Mouse (Mus musculus) MEL (cell line): ENCODE data around the gene Slc4a1. TPM values are rescaled to one million over a fixed set of nuclear protein-coding genes. Genes with fewer than 3 reads are reported as not detected.

ENCODE experiments used
- DNase-seq: peaks from one replicate; pipeline ENCODE4 v3.0.0; 2011; ENCODE audit warnings: low read depth, low spot score
- H3K27ac ChIP-seq: 2 replicates; pipeline ENCODE4 v1.5.1; 2012; ENCODE audit warnings: low read depth, mild to moderate bottlenecking, control low read depth, low read length, moderate library complexity; ENCODE audit not compliant: control insufficient read depth
- H3K27me3 ChIP-seq, 2 experiments: fragments of 150-350 bp in 1 of 2; sonication (generic) in 1 of 2; 2 replicates each; pipeline ENCODE4 v1.6.1; 2012; ENCODE audit warnings: low read length in 2 of 2, mild to moderate bottlenecking in 2 of 2, improper control_type of control experiment in 1 of 2, moderate library complexity in 1 of 2; ENCODE audit not compliant: insufficient read depth in 2 of 2, control insufficient read depth in 1 of 2
- H3K36me3 ChIP-seq, 2 experiments: 2 replicates each; pipeline ENCODE4 v1.6.1; 2012 to 2014; ENCODE audit warnings: low read length in 2 of 2, improper control_type of control experiment in 1 of 2, inconsistent platforms in 1 of 2, mild to moderate bottlenecking in 1 of 2; ENCODE audit not compliant: insufficient read depth in 2 of 2, control insufficient read depth in 1 of 2
- H3K4me1 ChIP-seq, 2 experiments: fragments of 150-350 bp in 1 of 2; sonication (generic) in 1 of 2; 2 replicates each; pipeline ENCODE4 v1.6.1; 2012; ENCODE audit warnings: low read length in 2 of 2, improper control_type of control experiment in 1 of 2, mild to moderate bottlenecking in 1 of 2; ENCODE audit not compliant: insufficient read depth in 2 of 2, control insufficient read depth in 1 of 2
- H3K4me3 ChIP-seq, 2 experiments: fragments of 150-350 bp in 1 of 2; sonication (generic) in 1 of 2; 2 replicates each; pipeline ENCODE4 v1.5.1; 2012; ENCODE audit warnings: low read depth in 2 of 2, low read length in 2 of 2, mild to moderate bottlenecking in 2 of 2, moderate library complexity in 2 of 2, control low read depth in 1 of 2, improper control_type of control experiment in 1 of 2; ENCODE audit not compliant: control insufficient read depth in 1 of 2, insufficient read depth in 1 of 2
- H3K79me2 ChIP-seq: 2 replicates; pipeline ENCODE4 v1.6.1; 2012; ENCODE audit warnings: mild to moderate bottlenecking, low read length, moderate library complexity; ENCODE audit not compliant: control insufficient read depth, poor library complexity, insufficient read depth
- H3K9ac ChIP-seq: 2 replicates; pipeline ENCODE4 v1.6.1; 2012; ENCODE audit warnings: low read depth, mild to moderate bottlenecking, control low read depth, low read length, moderate library complexity; ENCODE audit not compliant: control insufficient read depth, poor library complexity, severe bottlenecking
- H3K9me3 ChIP-seq: fragments of 150-350 bp; sonication (generic); replicated peaks from 2 replicates; pipeline ENCODE4 v1.6.1; 2012; ENCODE audit warnings: mild to moderate bottlenecking, low read length, improper control_type of control experiment, moderate library complexity; ENCODE audit not compliant: insufficient read depth
- BHLHE40 ChIP-seq: IDR thresholded peaks from 2 replicates; pipeline ENCODE4 v1.6.1; 2012; ENCODE audit warnings: low read depth, mild to moderate bottlenecking, inconsistent platforms, low read length, improper control_type of control experiment, borderline replicate concordance
- CHD1 ChIP-seq: IDR thresholded peaks from 2 replicates; pipeline ENCODE4 v1.6.1; 2012; ENCODE audit warnings: low read depth, mild to moderate bottlenecking, inconsistent platforms, low read length, improper control_type of control experiment
- CTCF ChIP-seq, 3 experiments: IDR thresholded peaks in 2 of 3; conservative IDR thresholded peaks in 1 of 3; 2 replicates each; pipeline ENCODE4 v1.5.1; 2011 to 2012; ENCODE audit warnings: low read length in 3 of 3, low read depth in 2 of 3, mild to moderate bottlenecking in 2 of 3, improper control_type of control experiment in 1 of 3, inconsistent platforms in 1 of 3, mixed read lengths in 1 of 3, moderate library complexity in 1 of 3; ENCODE audit not compliant: control insufficient read depth in 1 of 3, insufficient read depth in 1 of 3, poor library complexity in 1 of 3, severe bottlenecking in 1 of 3
- E2F4 ChIP-seq: IDR thresholded peaks from 2 replicates; pipeline ENCODE4 v1.6.1; 2011; ENCODE audit warnings: low read depth, low read length, improper control_type of control experiment, borderline replicate concordance
- ELF1 ChIP-seq: IDR thresholded peaks from 2 replicates; pipeline ENCODE4 v1.6.1; 2014; ENCODE audit warnings: low read depth, mild to moderate bottlenecking, inconsistent platforms, low read length, improper control_type of control experiment, moderate library complexity
- EP300 ChIP-seq, 2 experiments: IDR thresholded peaks; 2 replicates each; pipeline ENCODE4 v1.6.1; 2011; ENCODE audit warnings: improper control_type of control experiment in 2 of 2, low read length in 2 of 2, low read depth in 1 of 2, mild to moderate bottlenecking in 1 of 2
- ETS1 ChIP-seq: IDR thresholded peaks from 2 replicates; pipeline ENCODE4 v1.6.1; 2012; ENCODE audit warnings: low read depth, mild to moderate bottlenecking, inconsistent platforms, low read length, improper control_type of control experiment, moderate library complexity
- GATA1 ChIP-seq: IDR thresholded peaks from 2 replicates; pipeline ENCODE4 v1.6.1; 2011; ENCODE audit warnings: low read depth, low read length, improper control_type of control experiment
- KAT2A ChIP-seq: conservative IDR thresholded peaks from 2 replicates; pipeline ENCODE4 v1.6.1; 2012; ENCODE audit warnings: low read depth, low read length, improper control_type of control experiment, inconsistent platforms
- MEF2A ChIP-seq: IDR thresholded peaks from 2 replicates; pipeline ENCODE4 v1.6.1; 2014; ENCODE audit warnings: low read depth, mild to moderate bottlenecking, inconsistent platforms, low read length, improper control_type of control experiment; ENCODE audit not compliant: poor library complexity, insufficient replicate concordance, severe bottlenecking; ENCODE audit errors: extremely low read depth
- MXI1 ChIP-seq: IDR thresholded peaks from 2 replicates; pipeline ENCODE4 v1.6.1; 2011; ENCODE audit warnings: mild to moderate bottlenecking, low read depth, low read length, improper control_type of control experiment
- MYC ChIP-seq: IDR thresholded peaks from 2 replicates; pipeline ENCODE4 v1.6.1; 2011; ENCODE audit warnings: low read depth, mild to moderate bottlenecking, low read length, improper control_type of control experiment, moderate library complexity
- NELFE ChIP-seq: IDR thresholded peaks from 2 replicates; pipeline ENCODE4 v1.6.1; 2011; ENCODE audit warnings: low read depth, low read length, improper control_type of control experiment
- NRF1 ChIP-seq: IDR thresholded peaks from 2 replicates; pipeline ENCODE4 v1.6.1; 2014; ENCODE audit warnings: low read depth, mild to moderate bottlenecking, inconsistent platforms, low read length, improper control_type of control experiment, moderate library complexity; ENCODE audit not compliant: poor library complexity, insufficient read depth, severe bottlenecking
- POLR2A ChIP-seq, 2 experiments: IDR thresholded peaks; 2 replicates each; pipeline ENCODE4 v1.6.1; 2011 to 2012; ENCODE audit warnings: low read length in 2 of 2, mild to moderate bottlenecking in 2 of 2, control low read depth in 1 of 2, improper control_type of control experiment in 1 of 2, low read depth in 1 of 2, moderate library complexity in 1 of 2; ENCODE audit not compliant: control insufficient read depth in 1 of 2, insufficient read depth in 1 of 2, poor library complexity in 1 of 2
- POLR2AphosphoS2 ChIP-seq: IDR thresholded peaks from 2 replicates; pipeline ENCODE4 v1.6.1; 2011; ENCODE audit warnings: low read length, improper control_type of control experiment
- POLR2AphosphoS5 ChIP-seq: IDR thresholded peaks from 2 replicates; pipeline ENCODE4 v1.6.1; 2012; ENCODE audit warnings: low read depth, borderline replicate concordance, mild to moderate bottlenecking, inconsistent platforms, low read length, moderate library complexity, mixed read lengths
- RAD21 ChIP-seq: IDR thresholded peaks from 2 replicates; pipeline ENCODE4 v1.6.1; 2011; ENCODE audit warnings: mild to moderate bottlenecking, low read depth, low read length, improper control_type of control experiment
- SIN3A ChIP-seq: IDR thresholded peaks from 2 replicates; pipeline ENCODE4 v1.6.1; 2012; ENCODE audit warnings: low read length, improper control_type of control experiment, inconsistent platforms
- SMC3 ChIP-seq: IDR thresholded peaks from 2 replicates; pipeline ENCODE4 v1.6.1; 2011; ENCODE audit warnings: low read depth, low read length, improper control_type of control experiment
- TAL1 ChIP-seq: IDR thresholded peaks from 2 replicates; pipeline ENCODE4 v1.6.1; 2012; ENCODE audit warnings: mild to moderate bottlenecking, inconsistent platforms, low read length, moderate library complexity, mixed read lengths
- TBP ChIP-seq: IDR thresholded peaks from 2 replicates; pipeline ENCODE4 v1.8.0; 2011; ENCODE audit warnings: low read depth, low read length, improper control_type of control experiment
- TCF12 ChIP-seq: IDR thresholded peaks from 2 replicates; pipeline ENCODE4 v1.6.1; 2014; ENCODE audit warnings: low read depth, mild to moderate bottlenecking, inconsistent platforms, low read length, improper control_type of control experiment, moderate library complexity
- USF1 ChIP-seq: IDR thresholded peaks from 2 replicates; pipeline ENCODE4 v1.6.1; 2014; ENCODE audit warnings: low read depth, mild to moderate bottlenecking, inconsistent platforms, low read length, improper control_type of control experiment, moderate library complexity
- ZC3H11A ChIP-seq: IDR thresholded peaks from 2 replicates; pipeline ENCODE4 v1.6.1; 2012; ENCODE audit warnings: low read depth, mild to moderate bottlenecking, inconsistent platforms, low read length, improper control_type of control experiment
- ZMIZ1 ChIP-seq: IDR thresholded peaks from 2 replicates; pipeline ENCODE4 v1.6.1; 2012; ENCODE audit warnings: low read depth, mild to moderate bottlenecking, inconsistent platforms, low read length, improper control_type of control experiment, moderate library complexity
- ZNF384 ChIP-seq: IDR thresholded peaks from 2 replicates; pipeline ENCODE4 v1.6.1; 2012; ENCODE audit warnings: low read depth, mild to moderate bottlenecking, inconsistent platforms, low read length, improper control_type of control experiment
- polyA plus RNA-seq, 2 experiments: library from polyadenylated mRNA; stranded (reverse) in 1 of 2; unstranded in 1 of 2; fragments of >175 nt in 1 of 2; fragments of >200 nt in 1 of 2; gene quantifications; 2 replicates each; pipeline versions ENCODE4 v1.2.1 to v1.2.4; 2012; ENCODE audit warnings: low replicate concordance in 2 of 2, low read depth in 1 of 2; ENCODE audit not compliant: insufficient read length in 2 of 2, insufficient read depth in 1 of 2, missing spikeins in 1 of 2
- total RNA-seq: library from RNA; depleted of rRNA; stranded (reverse); fragments of 300-350 nt; gene quantifications from 2 replicates; pipeline ENCODE4 v1.2.3, GENCODE M21; 2012

Slc4a1 gene
- total and polyA plus RNA-seq, 3 experiments, result 0.23 to 0.35 TPM; not detected in 1

- peaks cover 4 to 18% of the 10 kb centered on the region in 2 experiments for H3K4me1 ChIP-seq
- H3K9me3 ChIP-seq, result no peaks in the 10 kb centered on the region
- peaks cover 4 to 18% of the 10 kb centered on the region in 2 experiments for H3K36me3 ChIP-seq
- DNase-seq, result no peak
- no peak for TF ChIP-seq ZNF384
- TF ChIP-seq SIN3A, result no peak
- TF ChIP-seq USF1, result no peak
- peak in 1 of 2 experiments; percentile 37; a peak in 2 of 4 replicates for TF ChIP-seq POLR2A (IDR thresholded peaks at IDR 0.05; ENCODE audit: control insufficient read depth in 1 of 2, insufficient read depth in 1 of 2, low read depth in 1 of 2, low read length in 2 of 2, poor library complexity in 1 of 2)
- TF ChIP-seq RAD21, result no peak
- H3K27me3 ChIP-seq, result no peaks in the 10 kb centered on the region
- H3K79me2 ChIP-seq, result peaks cover 21% of the 10 kb centered on the region
- no peak overlapping the region for H3K4me3 ChIP-seq
- H3K27ac ChIP-seq, result no peak overlapping the region
- no peak overlapping the region for H3K9ac ChIP-seq
These were observed 55.0 kb downstream of the Slc4a1 start for GRCm38 (mm10) chr11:102310768-102311695.

- Histone ChIP-seq H3K36me3 (peaks cover 4 to 8% of the 10 kb centered on the region in 2 experiments), H3K4me1 (peaks cover 0 to 10% of the 10 kb centered on the region in 2 experiments; a peak in 2 of 4 replicates)
- DNase-seq, result no peak
- no peak for TF ChIP-seq GATA1
- TF ChIP-seq ETS1, result no peak
- no peak for TF ChIP-seq SIN3A
- TF ChIP-seq CHD1, result no peak
- no peak for TF ChIP-seq BHLHE40
- TF ChIP-seq TAL1, result no peak
- no peak for TF ChIP-seq TBP
- no peak for TF ChIP-seq KAT2A
- no peak for TF ChIP-seq ZC3H11A
- peak; percentile 31; the same call in 1 of the 2 replicates for TF ChIP-seq MXI1
- TF ChIP-seq POLR2AphosphoS5, result no peak
- no peak for TF ChIP-seq NRF1
- no peak for TF ChIP-seq MEF2A
- TF ChIP-seq TCF12, result no peak
- TF ChIP-seq SMC3, result no peak
- TF ChIP-seq CTCF (IDR thresholded peaks at IDR 0.05 in 2 of 3, conservative IDR thresholded peaks at IDR 0.05 in 1 of 3; ENCODE audit: control insufficient read depth in 1 of 3, insufficient read depth in 1 of 3, low read depth in 2 of 3, low read length in 3 of 3, poor library complexity in 1 of 3, severe bottlenecking in 1 of 3), result peak in 1 of 3 experiments; percentile 6; a peak in 1 of 6 replicates
- TF ChIP-seq ELF1, result no peak
- no peak for TF ChIP-seq NELFE
- TF ChIP-seq POLR2AphosphoS2, result peak; percentile 14; the same call in 1 of the 2 replicates
- TF ChIP-seq MYC, result 0 out of 2 replicates have a peak, but pooled peaks have one; percentile 21
- TF ChIP-seq E2F4, result no peak
- TF ChIP-seq ZNF384, result no peak
- TF ChIP-seq EP300 (IDR thresholded peaks at IDR 0.05; ENCODE audit: low read depth in 1 of 2, low read length in 2 of 2), result no peak
- no peak for TF ChIP-seq ZMIZ1
These were observed 56.0 kb downstream of the Slc4a1 start for GRCm38 (mm10) chr11:102309821-102310617.

More at GRCm38 (mm10) chr11:102309821-102310617, 56.0 kb downstream of the Slc4a1 start:
- H3K4me3 ChIP-seq, result peak overlapping the region; percentile 43 to 52
- peak overlapping the region; percentile 64 for H3K9ac ChIP-seq
- H3K27me3 ChIP-seq, result no peaks in the 10 kb centered on the region
- no peaks in the 10 kb centered on the region for H3K9me3 ChIP-seq
- H3K79me2 ChIP-seq, result peaks cover 11% of the 10 kb centered on the region
- H3K27ac ChIP-seq, result peak overlapping the region; percentile 52
